Mouse (Mus musculus) lung, postnatal 0 days (tissue): ENCODE data around the gene Cacng6. TPM values are rescaled to one million over a fixed set of nuclear protein-coding genes. Genes with fewer than 3 reads are reported as not detected.

ENCODE experiments used
- ATAC-seq: fragments of 200-750 bp; cut with Nextera tagmentation; 2 replicates; pipeline ENCODE4 v1.8.0; 2017; ENCODE audit warnings: moderate library complexity
- DNase-seq: peaks from one replicate; pipeline ENCODE4 v3.0.0-alpha.2; 2016; ENCODE audit warnings: low spot score
- H3K27ac ChIP-seq: fragments of 300-500 bp; sonication (generic); 2 replicates; pipeline ENCODE4 v1.5.1; 2014; ENCODE audit warnings: antibody characterized with exemption, mild to moderate bottlenecking, low read length, mixed read lengths
- H3K27me3 ChIP-seq: fragments of 300-500 bp; sonication (generic); replicated peaks from 2 replicates; pipeline ENCODE4 v1.6.1; 2014; ENCODE audit warnings: low read length, mixed read lengths; ENCODE audit not compliant: insufficient read depth
- H3K36me3 ChIP-seq: fragments of 300-500 bp; sonication (generic); 2 replicates; pipeline ENCODE4 v1.6.1; 2014; ENCODE audit warnings: low read length, mixed read lengths; ENCODE audit not compliant: insufficient read depth
- H3K4me1 ChIP-seq: fragments of 300-500 bp; sonication (generic); 2 replicates; pipeline ENCODE4 v1.6.1; 2014; ENCODE audit warnings: antibody characterized with exemption, low read depth, low read length, mixed read lengths; ENCODE audit not compliant: insufficient read depth
- H3K4me2 ChIP-seq: fragments of 300-500 bp; sonication (generic); replicated peaks from 2 replicates; pipeline ENCODE4 v1.6.1; 2014; ENCODE audit warnings: low read depth, mild to moderate bottlenecking, low read length, moderate library complexity, mixed read lengths
- H3K4me3 ChIP-seq: fragments of 300-500 bp; sonication (generic); 2 replicates; pipeline ENCODE4 v1.5.1; 2014; ENCODE audit warnings: low read depth, low read length
- H3K9ac ChIP-seq: fragments of 300-500 bp; sonication (generic); replicated peaks from 2 replicates; pipeline ENCODE4 v1.6.1; 2014; ENCODE audit warnings: low read depth, mild to moderate bottlenecking
- H3K9me3 ChIP-seq: fragments of 300-500 bp; sonication (generic); 2 replicates; pipeline ENCODE4 v1.6.1; 2016; ENCODE audit warnings: low read length, mixed read lengths
- CTCF ChIP-seq: IDR thresholded peaks from 2 replicates; pipeline ENCODE4 v1.5.1; 2016; ENCODE audit warnings: antibody characterized with exemption, mild to moderate bottlenecking
- EP300 ChIP-seq: IDR thresholded peaks from 2 replicates; pipeline ENCODE4 v1.6.1; 2016; ENCODE audit warnings: antibody characterized with exemption, mild to moderate bottlenecking, control low read depth
- WGBS: fragments of 180-500 bp; shearing (Covaris S2); extraction: QIAGEN DNeasy Blood & Tissue Kit; methylation state at CpG from one replicate; pipeline ENCODE4 v1.1.7; 2014; 5-methylcytosine and 5-hydroxymethylcytosine counted together
- microRNA-seq: library from miRNA; unstranded; fragments of <30 nt; microRNA quantifications from one replicate; pipeline ENCODE4, GENCODE M21; 2016
- polyA plus RNA-seq: library from polyadenylated mRNA; unstranded; fragments of >200 nt; fragmentation: Nextera tagmentation; extraction: Ambion mirVana; gene quantifications from 2 replicates; pipeline ENCODE4 v1.2.1, GENCODE M21; 2015

Cacng6 gene
- polyA plus RNA-seq, 1 experiment from 2014 or later: not detected

GRCm38 (mm10) chr7:3468614-3469013, 44.6 kb downstream of the Cacng6 start:
- DNase-seq: no peak
- no peaks in the 10 kb centered on the region for H3K4me1 ChIP-seq

GRCm38 (mm10) chr7:3472774-3473173, 48.8 kb downstream of the Cacng6 start:
- ATAC-seq: no peak
- no peak overlapping the region for H3K27ac ChIP-seq
- WGBS: 74% methylated on average over 3 of the region's 3 CpGs
- no peak overlapping the region for H3K4me2 ChIP-seq
- no peak overlapping the region for H3K4me3 ChIP-seq
- no peak for DNase-seq
- no peaks in the 10 kb centered on the region for H3K4me1 ChIP-seq
- H3K36me3 ChIP-seq: no peaks in the 10 kb centered on the region
- no peaks in the 10 kb centered on the region for H3K27me3 ChIP-seq
- H3K9me3 ChIP-seq: no peaks in the 10 kb centered on the region
- no peak overlapping the region for H3K9ac ChIP-seq
- no peak for TF ChIP-seq EP300
- TF ChIP-seq CTCF: no peak

More at GRCm38 (mm10) chr7:3468614-3469013, 44.6 kb downstream of the Cacng6 start:
- H3K4me2 ChIP-seq: no peak overlapping the region
- no peak overlapping the region for H3K4me3 ChIP-seq
- no peaks in the 10 kb centered on the region for H3K27me3 ChIP-seq
- ATAC-seq: no peak
- no peak overlapping the region for H3K9ac ChIP-seq
- no peaks in the 10 kb centered on the region for H3K36me3 ChIP-seq
- no peak overlapping the region for H3K27ac ChIP-seq
- WGBS: 56% methylated on average over 2 of the region's 2 CpGs
- H3K9me3 ChIP-seq: no peaks in the 10 kb centered on the region
- TF ChIP-seq CTCF: no peak
- no peak for TF ChIP-seq EP300

- H3K4me1 ChIP-seq: no peaks in the 10 kb centered on the region
- no peaks in the 10 kb centered on the region for H3K36me3 ChIP-seq
- DNase-seq (no peak), ATAC-seq (no peak)
- no peak overlapping the region for H3K27ac ChIP-seq
- H3K9me3 ChIP-seq: no peaks in the 10 kb centered on the region
- no peak overlapping the region for H3K4me3 ChIP-seq
- no peaks in the 10 kb centered on the region for H3K27me3 ChIP-seq
- H3K4me2 ChIP-seq: no peak overlapping the region; the same call in 1 of the 2 replicates
- TF ChIP-seq EP300: no peak
- TF ChIP-seq CTCF: no peak
- no peak overlapping the region for H3K9ac ChIP-seq
- 7% methylated on average over 19 of the region's 19 CpGs for WGBS
Observed at GRCm38 (mm10) chr7:3474291-3475080, 50.5 kb downstream of the Cacng6 start.

DNA sequence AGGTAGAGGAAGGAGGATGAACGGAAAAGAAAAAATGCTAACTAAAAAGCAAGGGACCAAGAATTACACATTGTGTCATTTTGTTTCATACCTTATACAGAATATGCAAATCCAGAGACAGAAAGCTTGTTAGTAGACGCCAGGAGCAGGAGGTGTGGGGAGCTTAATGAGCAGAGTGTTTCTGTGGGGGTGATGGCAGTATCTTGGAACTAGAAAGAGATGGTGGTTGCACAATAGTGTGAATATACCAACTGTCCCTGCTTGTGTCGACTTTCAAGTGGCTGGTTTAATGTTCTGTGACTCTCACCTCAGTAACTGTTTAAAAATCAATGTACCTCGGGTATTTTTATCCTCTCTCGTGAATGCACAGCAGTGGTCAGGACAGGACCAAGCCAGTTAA, 52.7 kb downstream of the Cacng6 start:
- H3K4me1 ChIP-seq: no peaks in the 10 kb centered on the region
- H3K9ac ChIP-seq: no peak overlapping the region
- no peaks in the 10 kb centered on the region for H3K36me3 ChIP-seq
- no peak for ATAC-seq
- no peak overlapping the region for H3K27ac ChIP-seq
- no peak for DNase-seq
- no peaks in the 10 kb centered on the region for H3K9me3 ChIP-seq
- WGBS: 53% methylated on average over 5 of the region's 5 CpGs
- no peaks in the 10 kb centered on the region for H3K27me3 ChIP-seq
- TF ChIP-seq CTCF: no peak
- TF ChIP-seq EP300: no peak
- H3K4me2 ChIP-seq: no peak overlapping the region
- no peak overlapping the region for H3K4me3 ChIP-seq

- Histone ChIP-seq H3K9me3 (no peaks in the 10 kb centered on the region), H3K27me3 (no peaks in the 10 kb centered on the region), H3K27ac (no peak overlapping the region), H3K4me3 (no peak overlapping the region), H3K9ac (no peak overlapping the region), H3K4me1 (no peaks in the 10 kb centered on the region), H3K36me3 (no peaks in the 10 kb centered on the region), H3K4me2 (no peak overlapping the region)
- ATAC-seq (no peak), DNase-seq (no peak)
- WGBS: 84% methylated on average over 6 of the region's 6 CpGs
- TF ChIP-seq CTCF (no peak), EP300 (no peak)
Observed at GRCm38 (mm10) chr7:3481948-3482608, 58.1 kb downstream of the Cacng6 start.

Small RNAs within 50 kb of the gene (microRNA-seq; reads per million reads assigned to microRNA genes)
- 4.2 reads per million, percentile 12 among the genes with 10 or more reads in this experiment for gene Gm23450

Other genes with a start within 250 kb of the Cacng6 start
- gene Nlrp12, start 174.5 kb upstream of the Cacng6 start, polyA plus RNA-seq: 0.19 and 0.21 TPM in 2 replicates
- gene Myadm, start 135.1 kb upstream of the Cacng6 start, polyA plus RNA-seq: 142 and 144 TPM in 2 replicates
- 0.21 and 0.58 TPM in 2 replicates for gene Prkcg, start 135.0 kb upstream of the Cacng6 start, polyA plus RNA-seq
- gene Cacng7, start 91.2 kb upstream of the Cacng6 start, polyA plus RNA-seq: 0.25 and 0.48 TPM in 2 replicates
- gene Cacng8, start 33.5 kb upstream of the Cacng6 start, polyA plus RNA-seq: 0.13 TPM in 1 of 2 replicates, not detected in the other
- 0.10 and 0.36 TPM in 2 replicates for gene Tarm1, start 78.4 kb downstream of the Cacng6 start, polyA plus RNA-seq
- gene Oscar, start 192.0 kb downstream of the Cacng6 start, polyA plus RNA-seq: 0.11 and 0.14 TPM in 2 replicates
- gene Ndufa3, start 193.2 kb downstream of the Cacng6 start, polyA plus RNA-seq: 443 and 505 TPM in 2 replicates
- gene Tfpt, start 205.7 kb downstream of the Cacng6 start, polyA plus RNA-seq: 16.3 and 16.7 TPM in 2 replicates
- 36.6 and 39.0 TPM in 2 replicates for gene Prpf31, start 205.8 kb downstream of the Cacng6 start, polyA plus RNA-seq
- 23.9 and 24.4 TPM in 2 replicates for gene Cnot3, start 221.1 kb downstream of the Cacng6 start, polyA plus RNA-seq
- gene Leng1, start 241.6 kb downstream of the Cacng6 start, polyA plus RNA-seq: 16.0 and 16.4 TPM in 2 replicates